Mouse (Mus musculus): ENCODE results near the gene Cpa3.
A peak's percentile ranks its signal among the peaks of the same experiment; 100 is the strongest.

Cpa3 gene

GRCm38 (mm10) chr3:20242050-20242449 is at the start of gene Cpa3:
Gene Cpa3, minus strand, starts transcription at chr3:20242181.
- no peak for DNase-seq (ENCODE audit: low read depth, low spot score)

GRCm38 (mm10) chr3:20291370-20291769 is 49.4 kb upstream of the Cpa3 start:
- DNase-seq (ENCODE audit: low read depth, low spot score): no peak

GRCm38 (mm10) chr3:20288761-20289160 is 46.8 kb upstream of the Cpa3 start:
- DNase-seq (ENCODE audit: low read depth, low spot score): no peak

GRCm38 (mm10) chr3:20281796-20282195 is 39.8 kb upstream of the Cpa3 start:
- no peak for DNase-seq (ENCODE audit: low read depth, low spot score)

GRCm38 (mm10) chr3:20275633-20276032 is 33.7 kb upstream of the Cpa3 start, which contains the start of gene Cpb1:
Gene Cpb1, minus strand, starts transcription at chr3:20275733.
- DNase-seq (ENCODE audit: low read depth, low spot score): no peak

GRCm38 (mm10) chr3:20254566-20255479 is 12.8 kb upstream of the Cpa3 start:
- no peak for DNase-seq (ENCODE audit: low read depth, low spot score)

GRCm38 (mm10) chr3:20243913-20244312 is 1.9 kb upstream of the Cpa3 start:
- DNase-seq (ENCODE audit: low read depth, low spot score): no peak

GRCm38 (mm10) chr3:20239741-20240140 is 2.2 kb downstream of the Cpa3 start:
- no peak for DNase-seq (ENCODE audit: low read depth, low spot score)

- no peak for DNase-seq (ENCODE audit: low read depth, low spot score)
Measured at GRCm38 (mm10) chr3:20236965-20237364, 5.0 kb downstream of the Cpa3 start.

GRCm38 (mm10) chr3:20229027-20229426 is 13.0 kb downstream of the Cpa3 start:
- no peak for DNase-seq (ENCODE audit: low read depth, low spot score)

- no peak for DNase-seq (ENCODE audit: low read depth, low spot score)
Measured at GRCm38 (mm10) chr3:20225429-20225828, 16.6 kb downstream of the Cpa3 start.

- DNase-seq (ENCODE audit: low read depth, low spot score): no peak
Measured at GRCm38 (mm10) chr3:20222926-20223698, 18.9 kb downstream of the Cpa3 start.

- DNase-seq (ENCODE audit: low read depth, low spot score): no peak
Measured at GRCm38 (mm10) chr3:20222136-20222535, 19.8 kb downstream of the Cpa3 start.

GRCm38 (mm10) chr3:20198869-20199268 is 43.1 kb downstream of the Cpa3 start:
- DNase-seq (ENCODE audit: low read depth, low spot score): peak; percentile 58

- DNase-seq (ENCODE audit: low read depth, low spot score): no peak
Measured at GRCm38 (mm10) chr3:20197878-20198277, 44.1 kb downstream of the Cpa3 start.

- DNase-seq (ENCODE audit: low read depth, low spot score): no peak
Measured at GRCm38 (mm10) chr3:20188976-20189675, 52.9 kb downstream of the Cpa3 start.

- no peak for DNase-seq (ENCODE audit: low read depth, low spot score)
Measured at GRCm38 (mm10) chr3:20172394-20172793, 69.6 kb downstream of the Cpa3 start.

GRCm38 (mm10) chr3:20167487-20167886 is 74.5 kb downstream of the Cpa3 start:
- no peak for DNase-seq (ENCODE audit: low read depth, low spot score)

Data from A20 (cell line).